Comparison of ENCODE assay signal across 19 mouse cellular contexts in genomic region chr6:42355366-42355765, GRCm38 (mm10). TPM values are rescaled to one million over a fixed set of nuclear protein-coding genes. Genes with fewer than 3 reads are reported as not detected.
"Had no signal": no experiment of that assay in that cellular context is flagged by ENCODE, and none has a peak within 500 bp of the region (broad histone marks: within the 10 kb centered on the region; RNA-seq: fewer than 3 reads in every experiment).

No protein-coding gene starts in this region.

- H3K27me3 ChIP-seq: kidney, embryonic 15.5 days; limb, embryonic 13.5 days; midbrain, embryonic 13.5 days; neural tube, embryonic 12.5 days had no signal

- ATAC-seq: midbrain, embryonic 13.5 days had no signal

- H3K4me3 ChIP-seq: kidney, embryonic 15.5 days; limb, embryonic 13.5 days; liver, embryonic 15.5 days; midbrain, embryonic 13.5 days; neural tube, embryonic 12.5 days had no signal

- H3K4me2 ChIP-seq: kidney, embryonic 15.5 days; liver, embryonic 15.5 days; lung, embryonic 14.5 days; midbrain, embryonic 13.5 days; neural tube, embryonic 12.5 days had no signal

- H3K9ac ChIP-seq: kidney, embryonic 15.5 days; limb, embryonic 13.5 days; liver, embryonic 15.5 days; lung, embryonic 14.5 days; midbrain, embryonic 13.5 days; neural tube, embryonic 12.5 days had no signal

- H3K9me3 ChIP-seq: kidney, embryonic 15.5 days; limb, embryonic 13.5 days; liver, embryonic 15.5 days; midbrain, embryonic 13.5 days; neural tube, embryonic 12.5 days had no signal

- DNase-seq: kidney, postnatal 14 days; left cerebral cortex, postnatal 4 days; lung, embryonic 14.5 days; lung, postnatal 36 days; thymus, postnatal 4 days had no signal

- H3K27ac ChIP-seq: kidney, embryonic 15.5 days; limb, embryonic 13.5 days; liver, embryonic 15.5 days; midbrain, embryonic 13.5 days; neural tube, embryonic 12.5 days; stomach, postnatal 0 days had no signal

RNA-seq across cellular contexts. Expression of gene Epha1, which starts 17.7 kb away (rescaled TPM):
- total RNA-seq: megakaryocyte-erythroid progenitor cell, adult 5-6 weeks had no signal

RNA-seq across cellular contexts. Expression of gene Fam131b, which starts 30.9 kb away (rescaled TPM):
- total RNA-seq: liver, adult 2 months; megakaryocyte-erythroid progenitor cell, adult 5-6 weeks; neutrophil, adult 5-6 weeks had no signal
- polyA plus RNA-seq: liver, adult 2 months; liver, embryonic 15.5 days had no signal

RNA-seq across cellular contexts. Expression of gene Tas2r143, which starts 44.7 kb away (rescaled TPM):
- total RNA-seq: layer of hippocampus, adult 8-10 months; layer of hippocampus, postnatal 14 days; left cerebral cortex, adult 18-20 months; left cerebral cortex, postnatal 10 days; left cerebral cortex, postnatal 4 days had no signal
- polyA plus RNA-seq: kidney, embryonic 15.5 days; limb, embryonic 13.5 days; liver, embryonic 15.5 days; lung, embryonic 14.5 days; midbrain, embryonic 13.5 days; neural tube, embryonic 12.5 days; stomach, postnatal 0 days had no signal

RNA-seq across cellular contexts. Expression of gene Tas2r135, which starts 49.9 kb away (rescaled TPM):
- total RNA-seq: left cerebral cortex, adult 18-20 months; left cerebral cortex, postnatal 10 days; megakaryocyte-erythroid progenitor cell, adult 5-6 weeks had no signal
- polyA plus RNA-seq: kidney, embryonic 15.5 days; large intestine, adult 2 months; limb, embryonic 13.5 days; liver, adult 2 months; liver, embryonic 15.5 days; lung, embryonic 14.5 days; midbrain, embryonic 13.5 days; neural tube, embryonic 12.5 days; stomach, postnatal 0 days had no signal
